Mouse (Mus musculus): ENCODE measurements around the gene Ppp2r1a.

Ppp2r1a gene

GRCm38 (mm10) chr17:20944985-20945891, at the start of gene Ppp2r1a:
Ppp2r1a (plus strand) TSS chr17:20945311.
- peak; percentile 99 to 100 for DNase-seq (ENCODE audit: low spot score in 2 of 2)

GRCm38 (mm10) chr17:20904991-20905390, 40.1 kb upstream of the Ppp2r1a start, which contains the start of gene Vmn1r231:
Vmn1r231 (minus strand) TSS chr17:20905091.
- no peak for DNase-seq (ENCODE audit: low spot score in 2 of 2)

GRCm38 (mm10) chr17:20919614-20920013, 25.5 kb upstream of the Ppp2r1a start, which contains the start of gene Vmn1r232:
Vmn1r232 (minus strand) TSS chr17:20919714.
- no peak for DNase-seq (ENCODE audit: low spot score in 2 of 2)

GRCm38 (mm10) chr17:20944226-20944625, 885 bp upstream of the Ppp2r1a start:
- DNase-seq (ENCODE audit: low spot score in 2 of 2), result no peak

- DNase-seq (ENCODE audit: low spot score in 2 of 2), result no peak
Measured at GRCm38 (mm10) chr17:20946026-20946565, 985 bp downstream of the Ppp2r1a start.

- DNase-seq (ENCODE audit: low spot score in 2 of 2), result no peak
Measured at GRCm38 (mm10) chr17:20946636-20947035, 1.5 kb downstream of the Ppp2r1a start.

- no peak for DNase-seq (ENCODE audit: low spot score in 2 of 2)
Measured at GRCm38 (mm10) chr17:20960386-20960785, 15.3 kb downstream of the Ppp2r1a start.

GRCm38 (mm10) chr17:20965421-20965820, 20.3 kb downstream of the Ppp2r1a start:
- DNase-seq (ENCODE audit: low spot score in 2 of 2), result no peak

GRCm38 (mm10) chr17:20966681-20967080, 21.6 kb downstream of the Ppp2r1a start:
- DNase-seq (ENCODE audit: low spot score in 2 of 2), result no peak

GRCm38 (mm10) chr17:20993716-20994115, 48.6 kb downstream of the Ppp2r1a start:
- peak; percentile 1 to 22 for DNase-seq (ENCODE audit: low spot score in 2 of 2)

- DNase-seq (ENCODE audit: low spot score in 2 of 2), result no peak
Measured at GRCm38 (mm10) chr17:20996364-20996763, 51.3 kb downstream of the Ppp2r1a start, which contains the start of gene Vmn1r233. Vmn1r233 (minus strand) TSS chr17:20996464.

- DNase-seq (ENCODE audit: low spot score in 2 of 2), result peak; percentile 86 to 93
Measured at GRCm38 (mm10) chr17:21008382-21009331, 63.5 kb downstream of the Ppp2r1a start, which contains the start of gene Zfp160. Zfp160 (plus strand) TSS chr17:21008903.

GRCm38 (mm10) chr17:21009726-21010125, 64.6 kb downstream of the Ppp2r1a start:
- DNase-seq (ENCODE audit: low spot score in 2 of 2), result no peak
